Comparison of ENCODE assay signal across 8 mouse cellular contexts in genomic region chr14:16248603-16249157, GRCm38 (mm10). TPM values are rescaled to one million over a fixed set of nuclear protein-coding genes. Genes with fewer than 3 reads are reported as not detected.
A peak's percentile ranks its signal among the peaks of the same experiment; 100 is the strongest.
DNase-seq lines count a peak whose midpoint lies in the region; ATAC-seq and TF ChIP-seq lines count a peak whose summit lies in the region.

No protein-coding gene starts in this region.

- H3K27ac ChIP-seq in gastrocnemius, adult 2 months = peak overlapping the region; percentile 100
- H3K27ac ChIP-seq in liver, embryonic 11.5 days (ENCODE audit: low read depth, low read length) = peak overlapping the region; percentile 88; the same call in 1 of the 2 replicates

- H3K4me2 ChIP-seq in liver, embryonic 11.5 days = peak overlapping the region; percentile 92

- peak overlapping the region; percentile 93 for H3K4me3 ChIP-seq in gastrocnemius, adult 2 months
- H3K4me3 ChIP-seq in liver, embryonic 11.5 days (ENCODE audit: low read depth, low read length) = peak overlapping the region; percentile 75

- H3K4me1 ChIP-seq in liver, embryonic 11.5 days (replicated peaks; ENCODE audit: control insufficient read depth, insufficient read depth, low read length) = peaks cover 29% of the 10 kb centered on the region

- H3K9me3 ChIP-seq in liver, embryonic 11.5 days (ENCODE audit: control insufficient read depth, low read length) = no peaks in the 10 kb centered on the region

- H3K9ac ChIP-seq in liver, embryonic 11.5 days (ENCODE audit: low read depth, low read length) = peak overlapping the region; percentile 94

- DNase-seq in gastrocnemius, adult 2 months = no peak
- no peak for DNase-seq in gastrocnemius, postnatal 14 days
- peak; percentile 13 for DNase-seq in thymus, postnatal 4 days
- DNase-seq in thymus, adult 18-20 months = no peak
- DNase-seq in liver, embryonic 11.5 days (ENCODE audit: low spot score) = no peak
- no peak for DNase-seq in right cerebral cortex, postnatal 14 days
- DNase-seq in right cerebral cortex, postnatal 36 days (ENCODE audit: low spot score in 2 of 2) = no peak
- DNase-seq in cerebellum, postnatal 4 days (ENCODE audit: low spot score in 2 of 2) = no peak

- no peaks in the 10 kb centered on the region for H3K27me3 ChIP-seq in liver, embryonic 11.5 days (replicated peaks; ENCODE audit: control insufficient read depth, insufficient read depth, low read length)

- no peak for TF ChIP-seq CTCF in gastrocnemius, adult 2 months (IDR thresholded peaks at IDR 0.05)

- intact Hi-C loops in gastrocnemius, adult 2 months (cut with DNase I) = loop anchor here (2.0 kb wide), 1 partner anchor 116 kb away; the partner anchor contains the start of gene Top2b
- intact Hi-C loops in gastrocnemius, postnatal 14 days (cut with DNase I; ENCODE audit: low total_unique reads) = loop anchor here (10.0 kb wide), 1 partner anchor 116 kb away; the partner anchor contains the start of gene Top2b

- peak; percentile 7 for ATAC-seq in liver, embryonic 11.5 days (replicated peaks; ENCODE audit: low FRiP score)

- no peaks in the 10 kb centered on the region for H3K36me3 ChIP-seq in liver, embryonic 11.5 days (ENCODE audit: control insufficient read depth, insufficient read depth, low read length)

- 15% methylated on average over 9 of the region's 9 CpGs for WGBS in liver, embryonic 11.5 days

RNA-seq across cellular contexts. Expression of gene Ngly1, which starts 0.4 kb away (rescaled TPM):
- 10 to 100 TPM; 46.7 to 52.5 TPM for total RNA-seq in gastrocnemius, adult 2 months (2021)
- 10 to 100 TPM; 40.5 to 44.1 TPM for total RNA-seq in gastrocnemius, postnatal 14 days (2021)
- 25.7 and 29.3 TPM in 2 replicates for polyA plus RNA-seq in liver, embryonic 11.5 days (2014; fragmentation: Nextera tagmentation; extraction: Ambion mirVana)

RNA-seq across cellular contexts. Expression of gene Oxsm, which starts 0.9 kb away (rescaled TPM):
- total RNA-seq in gastrocnemius, adult 2 months (2021) = 10 to 100 TPM in 1 of 2 experiments, 1 to 10 TPM in 1; 8.8 to 13.6 TPM
- 10 to 100 TPM; 10.1 to 12.1 TPM for total RNA-seq in gastrocnemius, postnatal 14 days (2021)
- polyA plus RNA-seq in liver, embryonic 11.5 days (2014; fragmentation: Nextera tagmentation; extraction: Ambion mirVana) = 2.6 and 2.9 TPM in 2 replicates
